Mouse (Mus musculus) intestine, embryonic 15.5 days (tissue): Measurements from ENCODE around the gene Gm20896. TPM values are rescaled to one million over a fixed set of nuclear protein-coding genes. Genes with fewer than 3 reads are reported as not detected.
"Not testable (repeated sequence)": the region's sequence is repeated elsewhere in the genome, so short reads cannot be mapped to it uniquely, and the experiment has no call there.

Experiments
- ATAC-seq: fragments of 200-750 bp; cut with Nextera tagmentation; 2 replicates; pipeline ENCODE4 v1.8.0; 2017; ENCODE audit warnings: moderate TSS enrichment, moderate library complexity
- H3K27ac ChIP-seq: fragments of 300-500 bp; sonication (generic); 2 replicates; pipeline ENCODE4 v1.5.1; 2015; ENCODE audit warnings: mild to moderate bottlenecking, inconsistent platforms
- H3K27me3 ChIP-seq: fragments of 300-500 bp; sonication (generic); replicated peaks from 2 replicates; pipeline ENCODE4 v1.6.1; 2015; ENCODE audit warnings: inconsistent platforms
- H3K36me3 ChIP-seq: fragments of 300-500 bp; sonication (generic); 2 replicates; pipeline ENCODE4 v1.6.1; 2015; ENCODE audit warnings: inconsistent platforms
- H3K4me1 ChIP-seq: fragments of 300-500 bp; sonication (generic); replicated peaks from 2 replicates; pipeline ENCODE4 v1.6.1; 2015; ENCODE audit warnings: inconsistent platforms
- H3K4me2 ChIP-seq: fragments of 300-500 bp; sonication (generic); replicated peaks from 2 replicates; pipeline ENCODE4 v1.6.1; 2015; ENCODE audit warnings: mild to moderate bottlenecking, inconsistent platforms
- H3K4me3 ChIP-seq: fragments of 300-500 bp; sonication (generic); replicated peaks from 2 replicates; pipeline ENCODE4 v1.5.1; 2015; ENCODE audit warnings: inconsistent platforms
- H3K9ac ChIP-seq: fragments of 300-500 bp; sonication (generic); 2 replicates; pipeline ENCODE4 v1.6.1; 2015; ENCODE audit warnings: inconsistent platforms
- H3K9me3 ChIP-seq: fragments of 300-500 bp; sonication (generic); 2 replicates; pipeline ENCODE4 v1.6.1; 2016; ENCODE audit warnings: inconsistent platforms
- WGBS: fragments of 180-500 bp; shearing (Covaris S2); methylation state at CpG from one replicate; pipeline ENCODE4 v1.1.7; 2015; 5-methylcytosine and 5-hydroxymethylcytosine counted together
- polyA plus RNA-seq: library from polyadenylated mRNA; unstranded; fragments of >200 nt; fragmentation: Nextera tagmentation; extraction: Ambion mirVana; gene quantifications from 2 replicates; pipeline ENCODE4 v1.2.1, GENCODE M21; 2015

Gm20896 gene
- polyA plus RNA-seq: not detected in 2 replicates

GRCm38 (mm10) chrY:35921426-35921825, at the start of gene Gm20896:
Gene Gm20896, minus strand, starts transcription at chrY:35921526.
- H3K9me3 ChIP-seq, H3K36me3 ChIP-seq, ATAC-seq, H3K4me1 ChIP-seq, H3K27me3 ChIP-seq, H3K27ac ChIP-seq, H3K4me3 ChIP-seq, H3K4me2 ChIP-seq, H3K9ac ChIP-seq: not testable (repeated sequence)
- 90% methylated on average over 2 of the region's 6 CpGs for WGBS
